Mouse (Mus musculus) heart, embryonic 15.5 days (tissue): ENCODE results near the gene Zfp976. TPM values are rescaled to one million over a fixed set of nuclear protein-coding genes. Genes with fewer than 3 reads are reported as not detected.
A peak's percentile ranks its signal among the peaks of the same experiment; 100 is the strongest.
"Not testable (repeated sequence)": the region's sequence is repeated elsewhere in the genome, so short reads cannot be mapped to it uniquely, and the experiment has no call there.

Experiments
- ATAC-seq: fragments of 200-750 bp; cut with Nextera tagmentation; replicated peaks from 2 replicates; pipeline ENCODE4 v1.8.0; 2017; ENCODE audit warnings: low read depth, moderate TSS enrichment; ENCODE audit not compliant: insufficient number of reproducible peaks, insufficient read depth, low FRiP score
- H3K27ac ChIP-seq: fragments of 300-500 bp; sonication (generic); 2 replicates; pipeline ENCODE4 v1.5.1; 2015; ENCODE audit warnings: mild to moderate bottlenecking, inconsistent platforms
- H3K27me3 ChIP-seq: fragments of 300-500 bp; sonication (generic); 2 replicates; pipeline ENCODE4 v1.6.1; 2015; ENCODE audit warnings: inconsistent platforms
- H3K36me3 ChIP-seq: fragments of 300-500 bp; sonication (generic); 2 replicates; pipeline ENCODE4 v1.6.1; 2015; ENCODE audit warnings: mild to moderate bottlenecking, inconsistent platforms
- H3K4me1 ChIP-seq: fragments of 300-500 bp; sonication (generic); replicated peaks from 2 replicates; pipeline ENCODE4 v1.6.1; 2015; ENCODE audit warnings: inconsistent platforms
- H3K4me2 ChIP-seq: fragments of 300-500 bp; sonication (generic); 2 replicates; pipeline ENCODE4 v1.6.1; 2015; ENCODE audit warnings: inconsistent platforms, mild to moderate bottlenecking, moderate library complexity
- H3K4me3 ChIP-seq: fragments of 300-500 bp; sonication (generic); 2 replicates; pipeline ENCODE4 v1.5.1; 2015; ENCODE audit warnings: mild to moderate bottlenecking, inconsistent platforms
- H3K9ac ChIP-seq: fragments of 300-500 bp; sonication (generic); 2 replicates; pipeline ENCODE4 v1.6.1; 2015; ENCODE audit warnings: mild to moderate bottlenecking, inconsistent platforms
- H3K9me3 ChIP-seq: fragments of 300-500 bp; sonication (generic); replicated peaks from 2 replicates; pipeline ENCODE4 v1.6.1; 2016; ENCODE audit warnings: inconsistent platforms
- WGBS: fragments of 180-500 bp; shearing (Covaris S2); methylation state at CpG from one replicate; pipeline ENCODE4 v1.1.7; 2015; ENCODE audit warnings: mixed read lengths; 5-methylcytosine and 5-hydroxymethylcytosine counted together
- polyA plus RNA-seq: library from polyadenylated mRNA; unstranded; fragments of >200 nt; fragmentation: Nextera tagmentation; extraction: Ambion mirVana; gene quantifications from 2 replicates; pipeline ENCODE4 v1.2.1, GENCODE M21; 2015

Zfp976 gene
- 1.5 and 1.9 TPM in 2 replicates for polyA plus RNA-seq

DNA sequence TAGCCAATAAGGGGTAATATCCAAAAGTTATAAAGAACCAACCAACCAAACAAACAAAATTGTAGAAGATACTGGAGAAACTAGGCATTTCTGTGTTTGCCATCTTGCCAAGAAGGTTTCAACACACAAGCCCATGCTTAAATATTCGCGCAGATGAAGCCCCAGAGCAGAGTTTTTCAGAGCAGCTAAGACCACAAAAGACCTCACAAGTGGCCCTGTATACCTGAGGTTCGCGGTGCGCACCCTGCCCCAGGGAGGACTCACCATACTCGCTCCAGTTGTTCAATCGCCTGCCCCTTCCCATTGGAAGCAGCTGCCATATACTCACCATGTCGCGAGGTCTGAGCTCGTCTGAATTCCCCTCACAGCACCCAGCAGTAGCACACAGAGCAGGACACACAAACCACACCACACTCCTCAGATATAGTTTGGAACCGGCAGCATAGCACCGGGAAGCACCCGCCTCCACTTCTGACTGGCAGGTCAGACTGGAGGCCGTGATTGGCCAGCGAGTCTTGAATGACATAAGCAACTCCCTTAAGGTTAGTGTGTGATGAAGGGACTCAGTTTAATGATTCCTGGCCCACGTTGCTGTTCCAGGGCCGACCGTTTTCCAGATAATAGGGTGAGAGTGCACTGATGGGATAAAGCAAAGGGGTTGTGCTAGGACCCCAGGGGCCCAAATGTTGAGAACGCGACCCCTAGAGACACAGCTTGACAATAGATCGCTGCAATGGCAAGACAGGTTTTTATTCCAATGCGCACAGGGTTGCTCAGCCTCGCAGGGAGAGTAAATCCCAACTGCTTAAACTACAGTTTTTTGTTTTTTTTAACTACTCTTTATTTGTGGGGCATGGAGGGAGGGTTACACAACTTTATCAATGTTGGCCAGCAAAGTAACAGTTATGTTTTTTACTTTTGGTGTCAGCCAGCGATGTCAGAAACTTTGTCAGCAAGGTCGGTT, at the start of gene Zfp976:
TSS of gene Zfp976 (minus strand) at position 437 of the 964 bp plus-strand sequence.
- WGBS, result 5% methylated on average over 25 of the region's 25 CpGs
- H3K9ac ChIP-seq, result peak within 1 kb of the TSS; percentile 46
- not testable (repeated sequence) for H3K27ac ChIP-seq, H3K27me3 ChIP-seq, H3K9me3 ChIP-seq, H3K4me1 ChIP-seq, H3K36me3 ChIP-seq
- peak within 1 kb of the TSS; percentile 65 for H3K4me2 ChIP-seq
- peak within 1 kb of the TSS; percentile 56 for H3K4me3 ChIP-seq
- ATAC-seq, result peak; percentile 94

DNA sequence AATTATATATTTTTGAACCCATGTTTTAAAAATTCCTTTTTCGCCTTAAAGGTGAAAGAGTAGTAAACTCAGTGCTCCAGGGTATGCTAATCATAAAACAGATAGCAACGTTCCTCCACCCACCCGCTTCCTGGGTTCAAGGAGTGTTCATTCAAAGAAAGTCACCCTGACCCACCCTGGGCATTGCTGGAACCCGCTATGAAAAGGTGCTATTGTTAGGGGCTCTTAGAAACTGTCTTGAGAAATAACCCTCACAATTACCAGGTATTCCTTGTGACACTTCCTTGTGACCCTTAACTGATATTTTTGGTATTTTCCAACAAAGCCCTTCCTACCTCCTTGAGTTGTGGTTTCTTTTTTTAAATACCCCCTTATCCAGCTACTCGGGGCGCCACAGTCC, 37.7 kb upstream of the Zfp976 start:
- not testable (repeated sequence) for H3K9ac ChIP-seq, H3K4me2 ChIP-seq, H3K4me3 ChIP-seq, H3K4me1 ChIP-seq, H3K9me3 ChIP-seq, H3K36me3 ChIP-seq, H3K27ac ChIP-seq, ATAC-seq, H3K27me3 ChIP-seq
- WGBS, result 88% methylated on average over 6 of the region's 6 CpGs

DNA sequence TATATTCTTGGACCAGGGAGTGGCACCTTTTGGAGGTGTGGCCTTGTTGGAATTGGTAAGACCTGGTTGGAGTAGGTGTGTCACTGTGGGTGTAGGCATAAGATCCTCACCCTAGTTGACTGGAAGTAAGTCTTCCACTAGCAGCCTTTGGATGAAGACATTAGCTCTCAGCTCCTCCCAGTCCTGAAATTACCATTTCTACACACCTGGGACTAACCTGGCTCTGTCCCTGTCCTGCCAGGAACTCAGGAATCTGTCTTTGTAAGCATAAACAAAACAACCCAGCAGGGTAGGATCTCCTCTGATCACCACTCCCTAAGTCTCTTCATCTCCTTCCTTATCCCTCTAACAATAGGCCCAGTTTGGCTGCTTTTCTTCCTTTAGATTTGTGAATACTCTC, 37.3 kb upstream of the Zfp976 start:
- H3K36me3 ChIP-seq, H3K9ac ChIP-seq, H3K4me1 ChIP-seq, H3K4me3 ChIP-seq, ATAC-seq, H3K27ac ChIP-seq, H3K4me2 ChIP-seq, H3K9me3 ChIP-seq, H3K27me3 ChIP-seq: not testable (repeated sequence)

DNA sequence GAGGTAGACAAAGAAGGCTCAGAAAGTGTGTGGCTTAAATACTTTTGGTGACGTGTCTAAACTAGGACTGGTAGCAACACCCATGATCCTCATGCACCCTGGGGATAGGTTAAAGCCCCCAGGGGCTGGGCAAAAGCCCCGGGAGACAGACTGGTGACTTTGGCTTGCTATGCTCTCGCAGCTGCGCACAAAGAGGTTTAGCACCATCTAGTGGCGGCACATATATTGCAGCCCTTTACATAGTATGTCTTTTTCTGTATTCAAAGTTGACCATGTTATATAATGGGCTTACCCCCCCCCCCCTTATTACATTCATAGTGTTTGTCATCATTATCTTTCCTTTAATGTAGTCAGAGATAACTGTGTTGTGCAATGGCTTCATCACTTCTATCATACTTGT, 17.8 kb upstream of the Zfp976 start:
- H3K36me3 ChIP-seq, result peaks cover 27% of the 10 kb centered on the region
- 74% methylated on average over 5 of the region's 5 CpGs for WGBS
- not testable (repeated sequence) for H3K27ac ChIP-seq, H3K9ac ChIP-seq, H3K4me2 ChIP-seq, H3K4me3 ChIP-seq, H3K9me3 ChIP-seq, H3K4me1 ChIP-seq, ATAC-seq, H3K27me3 ChIP-seq

DNA sequence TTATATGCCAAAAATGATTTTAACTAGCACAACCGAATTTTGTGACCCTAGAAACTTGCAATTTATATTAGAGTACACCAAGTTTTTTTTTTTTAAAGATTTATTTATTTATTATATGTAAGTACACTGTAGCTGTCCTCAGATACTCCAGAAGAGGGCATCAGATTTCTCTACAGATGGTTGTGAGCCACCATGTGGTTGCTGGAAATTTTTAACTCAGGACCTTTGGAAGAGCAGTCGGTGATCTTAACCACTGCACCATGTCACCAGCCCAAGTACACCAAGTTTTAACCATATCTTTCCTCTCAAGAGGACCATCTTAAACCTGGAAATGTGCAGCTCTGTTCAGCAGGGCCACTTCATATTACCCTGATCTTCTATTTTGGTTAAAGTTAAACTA, 12.8 kb upstream of the Zfp976 start:
- ATAC-seq, H3K4me2 ChIP-seq, H3K36me3 ChIP-seq, H3K4me3 ChIP-seq, H3K27ac ChIP-seq, H3K4me1 ChIP-seq, H3K27me3 ChIP-seq, H3K9me3 ChIP-seq, H3K9ac ChIP-seq: not testable (repeated sequence)
- 60% methylated on average over 2 of the region's 2 CpGs for WGBS

DNA sequence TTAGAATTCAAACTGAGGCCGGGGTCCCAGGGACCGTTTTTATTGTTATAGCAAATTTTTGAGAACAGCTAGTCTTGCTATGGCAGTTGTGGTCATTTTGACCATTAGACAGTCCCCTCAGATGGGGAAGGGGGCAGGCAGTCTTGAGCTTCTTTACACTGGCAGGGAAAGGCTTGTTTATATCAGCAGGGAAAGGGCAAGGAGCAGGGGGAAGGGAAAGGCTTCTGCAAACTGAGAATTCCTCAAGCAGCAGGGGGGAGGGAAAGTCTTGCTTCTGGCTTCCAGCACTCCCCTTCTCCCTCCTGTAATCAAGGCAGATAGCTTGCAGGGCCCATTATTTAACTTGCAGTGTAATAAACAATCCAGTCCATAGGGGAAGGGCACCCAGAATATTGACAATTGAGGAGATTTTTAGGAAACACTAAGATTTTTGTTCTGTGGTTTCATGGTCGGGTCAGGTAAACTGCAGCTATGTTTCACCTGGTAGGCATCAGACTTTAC, 782 bp upstream of the Zfp976 start:
- H3K9ac ChIP-seq, H3K9me3 ChIP-seq, H3K4me1 ChIP-seq, H3K27me3 ChIP-seq, ATAC-seq, H3K36me3 ChIP-seq, H3K27ac ChIP-seq: not testable (repeated sequence)
- 20% methylated on average over 3 of the region's 3 CpGs for WGBS
- Histone ChIP-seq H3K4me3 (peak overlapping the region; percentile 56), H3K4me2 (peak overlapping the region; percentile 65)

DNA sequence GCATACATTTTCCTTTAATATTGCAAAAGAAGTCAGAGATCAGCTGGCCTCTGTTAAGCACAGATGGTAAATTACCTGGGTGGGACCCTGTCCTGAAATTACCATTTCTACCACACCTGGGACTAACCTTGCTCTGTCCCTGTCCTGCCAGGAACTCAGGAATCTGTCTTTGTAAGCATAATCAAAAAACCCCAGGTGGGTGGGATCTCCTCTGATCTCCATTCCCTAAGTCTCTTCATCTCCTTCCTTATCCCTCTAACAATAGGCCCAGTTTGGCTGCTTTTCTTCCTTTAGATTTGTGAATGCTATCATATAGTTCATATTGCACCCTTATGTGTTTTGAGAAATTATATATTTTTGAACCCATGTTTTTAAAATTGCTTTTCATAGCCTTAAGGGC, 11.4 kb downstream of the Zfp976 start:
- not testable (repeated sequence) for H3K4me1 ChIP-seq, H3K9ac ChIP-seq, H3K9me3 ChIP-seq, H3K4me3 ChIP-seq, H3K27ac ChIP-seq, H3K4me2 ChIP-seq, H3K36me3 ChIP-seq, ATAC-seq, H3K27me3 ChIP-seq

DNA sequence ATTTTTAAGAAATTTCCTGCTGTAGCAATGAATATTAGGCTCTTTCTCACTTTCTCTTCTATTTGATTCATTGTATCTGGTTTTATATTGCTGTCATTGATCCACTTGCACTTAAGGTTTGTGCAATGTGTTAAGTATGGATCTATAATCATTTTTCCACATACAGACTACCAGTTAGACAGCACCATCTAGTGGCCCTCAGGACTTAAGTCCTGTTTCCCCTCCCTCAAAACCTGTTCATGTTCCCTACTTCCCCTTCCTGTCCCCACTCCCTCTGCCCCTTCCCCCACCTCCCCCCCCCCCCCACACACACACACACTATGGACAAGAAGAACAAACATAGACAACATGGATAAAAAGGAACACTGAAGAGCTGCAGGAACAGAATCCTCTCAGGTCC, 46.7 kb downstream of the Zfp976 start:
- not testable (repeated sequence) for ATAC-seq, H3K9me3 ChIP-seq

DNA sequence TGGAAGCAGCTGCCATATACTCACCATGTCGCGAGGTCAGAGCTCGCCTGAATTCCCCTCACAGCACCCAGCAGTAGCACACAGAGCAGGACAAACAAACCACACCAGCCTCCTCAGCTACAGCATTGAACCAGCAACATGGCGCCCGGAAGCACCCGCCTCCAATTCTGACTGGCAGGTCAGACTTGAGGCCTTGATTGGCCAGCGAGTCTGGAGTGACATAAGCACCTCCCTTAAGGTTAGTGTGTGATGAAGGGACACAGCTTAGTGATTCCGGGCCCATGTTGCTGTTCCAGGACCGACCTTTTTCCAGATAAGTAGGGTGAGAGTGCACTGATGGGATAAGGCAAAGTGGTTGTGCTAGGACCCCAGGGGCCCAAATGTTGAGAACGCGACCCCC, 50.0 kb downstream of the Zfp976 start, which contains the start of gene Zfp977:
TSS of gene Zfp977 (minus strand) at position 135 of the 400 bp plus-strand sequence.
- not testable (repeated sequence) for H3K4me2 ChIP-seq, H3K9me3 ChIP-seq, ATAC-seq, H3K4me1 ChIP-seq, H3K4me3 ChIP-seq, H3K9ac ChIP-seq, H3K36me3 ChIP-seq, H3K27ac ChIP-seq, H3K27me3 ChIP-seq
- WGBS, result 84% methylated on average over 11 of the region's 11 CpGs

More for the DNA sequence above, 46.7 kb downstream of the Zfp976 start:
- not testable (repeated sequence) for H3K36me3 ChIP-seq, H3K27me3 ChIP-seq, H3K4me3 ChIP-seq, H3K9ac ChIP-seq, H3K27ac ChIP-seq, H3K4me2 ChIP-seq, H3K4me1 ChIP-seq

DNA sequence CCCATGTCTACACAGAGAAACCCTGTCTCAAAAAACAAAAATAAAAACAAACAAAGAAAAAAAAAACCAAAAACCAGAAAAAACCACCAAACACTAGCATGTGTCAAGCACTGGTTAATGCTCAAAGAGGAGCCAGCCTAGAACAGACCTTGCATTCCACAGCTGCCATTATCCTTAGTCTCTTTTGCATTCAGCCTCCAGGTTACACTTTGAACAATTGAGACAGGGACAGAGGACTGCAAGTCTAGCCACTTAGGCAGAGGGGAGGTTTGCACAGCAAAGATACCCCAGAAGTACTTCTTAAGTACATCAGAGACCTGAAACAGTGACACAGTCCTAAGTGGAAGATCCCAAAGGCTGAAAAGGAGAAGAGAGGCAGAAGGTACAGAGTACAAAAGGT, 51.1 kb downstream of the Zfp976 start:
- ATAC-seq, H3K4me3 ChIP-seq, H3K4me2 ChIP-seq, H3K4me1 ChIP-seq, H3K36me3 ChIP-seq, H3K27ac ChIP-seq, H3K9ac ChIP-seq, H3K9me3 ChIP-seq, H3K27me3 ChIP-seq: not testable (repeated sequence)

DNA sequence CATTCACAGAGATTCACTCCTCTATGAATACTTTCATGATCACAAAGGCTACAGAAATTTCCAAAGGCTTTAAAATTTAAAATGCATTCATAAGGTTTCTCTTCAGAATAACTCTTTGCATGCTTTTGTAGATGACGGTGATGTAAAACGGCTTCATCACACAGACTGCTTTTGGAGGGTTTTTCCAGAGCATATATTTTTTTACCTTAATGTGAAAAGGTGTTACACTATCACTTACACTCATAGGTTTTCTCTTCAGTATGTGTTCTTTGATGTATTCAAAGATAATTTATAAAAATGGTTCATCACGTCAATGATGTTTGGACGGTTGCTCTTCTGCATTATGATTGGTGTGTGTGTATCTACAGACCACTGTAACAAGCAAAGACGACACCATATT, 63.9 kb downstream of the Zfp976 start, which contains the start of gene Gm21028:
TSS of gene Gm21028 (minus strand) at position 101 of the 400 bp plus-strand sequence.
- Histone ChIP-seq H3K36me3 (peaks cover 15% of the 10 kb centered on the region), H3K9ac (no peak within 1 kb of the TSS), H3K27ac (no peak within 1 kb of the TSS), H3K4me1 (no peaks in the 10 kb centered on the region), H3K4me2 (no peak within 1 kb of the TSS), H3K4me3 (no peak within 1 kb of the TSS), H3K27me3 (no peaks in the 10 kb centered on the region), H3K9me3 (peaks cover 46% of the 10 kb centered on the region)
- 90% methylated on average over 5 of the region's 5 CpGs for WGBS
- ATAC-seq, result no peak
